Mouse (Mus musculus) neural tube, embryonic 11.5 days (tissue): Measurements from ENCODE around the gene Zscan29. TPM values are rescaled to one million over a fixed set of nuclear protein-coding genes. Genes with fewer than 3 reads are reported as not detected.
"Not testable (repeated sequence)": the region's sequence is repeated elsewhere in the genome, so short reads cannot be mapped to it uniquely, and the experiment has no call there.

ENCODE experiments used
- ATAC-seq: fragments of 200-750 bp; cut with Nextera tagmentation; 2 replicates; pipeline ENCODE4 v1.8.0; 2017; ENCODE audit warnings: moderate number of reproducible peaks, mild to moderate bottlenecking, moderate TSS enrichment, moderate library complexity; ENCODE audit not compliant: insufficient read depth, low FRiP score, low TSS enrichment
- DNase-seq: peaks from one replicate; pipeline ENCODE4 v3.0.0-alpha.2; 2015; ENCODE audit warnings: low spot score
- H3K27ac ChIP-seq: fragments of 300-500 bp; sonication (generic); 2 replicates; pipeline ENCODE4 v1.5.1; 2014; ENCODE audit warnings: low read depth, mild to moderate bottlenecking, low read length
- H3K27me3 ChIP-seq: fragments of 300-500 bp; sonication (generic); 2 replicates; pipeline ENCODE4 v1.6.1; 2014; ENCODE audit warnings: mild to moderate bottlenecking, low read length, mixed read lengths; ENCODE audit not compliant: control insufficient read depth, insufficient read depth
- H3K36me3 ChIP-seq: fragments of 300-500 bp; sonication (generic); 2 replicates; pipeline ENCODE4 v1.6.1; 2014; ENCODE audit warnings: mild to moderate bottlenecking, low read length, moderate library complexity, mixed read lengths; ENCODE audit not compliant: control insufficient read depth, insufficient read depth
- H3K4me1 ChIP-seq: fragments of 300-500 bp; sonication (generic); 2 replicates; pipeline ENCODE4 v1.6.1; 2014; ENCODE audit warnings: low read length, mixed read lengths; ENCODE audit not compliant: control insufficient read depth, insufficient read depth
- H3K4me2 ChIP-seq: fragments of 300-500 bp; sonication (generic); 2 replicates; pipeline ENCODE4 v1.6.1; 2014; ENCODE audit warnings: low read depth, mild to moderate bottlenecking, moderate library complexity
- H3K4me3 ChIP-seq: fragments of 300-500 bp; sonication (generic); 2 replicates; pipeline ENCODE4 v1.5.1; 2014; ENCODE audit warnings: low read depth, low read length
- H3K9ac ChIP-seq: fragments of 300-500 bp; sonication (generic); 2 replicates; pipeline ENCODE4 v1.6.1; 2014; ENCODE audit warnings: mild to moderate bottlenecking, low read length
- H3K9me3 ChIP-seq: fragments of 300-500 bp; sonication (generic); 2 replicates; pipeline ENCODE4 v1.6.1; 2016; ENCODE audit warnings: low read length; ENCODE audit not compliant: control insufficient read depth
- WGBS: fragments of 180-500 bp; shearing (Covaris S2); extraction: QIAGEN DNeasy Blood & Tissue Kit; methylation state at CpG from one replicate; pipeline ENCODE4 v1.1.7; 2014; 5-methylcytosine and 5-hydroxymethylcytosine counted together
- polyA plus RNA-seq: library from polyadenylated mRNA; unstranded; fragments of >200 nt; fragmentation: Nextera tagmentation; extraction: Ambion mirVana; gene quantifications from 2 replicates; pipeline ENCODE4 v1.2.1, GENCODE M21; 2014

Zscan29 gene
- polyA plus RNA-seq, 1 experiment from 2014 or later, result 15.0 TPM

DNA sequence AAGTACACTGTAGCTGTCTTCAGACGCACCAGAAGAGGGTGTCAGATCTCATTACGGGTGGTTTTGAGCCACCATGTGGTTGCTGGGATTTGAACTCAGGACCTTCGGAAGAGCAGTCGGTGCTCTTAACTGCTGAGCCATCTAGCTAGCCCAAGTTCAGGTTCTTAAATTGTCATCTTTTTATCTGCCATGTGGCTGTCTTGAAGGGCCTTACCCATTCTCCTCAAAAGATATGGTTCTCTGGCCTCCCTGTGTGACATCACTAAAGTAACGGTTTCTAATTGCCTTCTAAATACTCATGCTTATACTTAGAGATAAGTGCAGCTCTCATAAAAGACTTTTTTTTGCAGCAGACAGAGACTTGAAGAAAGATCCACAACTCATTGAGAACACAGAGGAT lies 44.6 kb downstream of the Zscan29 start:
- WGBS, result 95% methylated on average over 5 of the region's 5 CpGs

DNA sequence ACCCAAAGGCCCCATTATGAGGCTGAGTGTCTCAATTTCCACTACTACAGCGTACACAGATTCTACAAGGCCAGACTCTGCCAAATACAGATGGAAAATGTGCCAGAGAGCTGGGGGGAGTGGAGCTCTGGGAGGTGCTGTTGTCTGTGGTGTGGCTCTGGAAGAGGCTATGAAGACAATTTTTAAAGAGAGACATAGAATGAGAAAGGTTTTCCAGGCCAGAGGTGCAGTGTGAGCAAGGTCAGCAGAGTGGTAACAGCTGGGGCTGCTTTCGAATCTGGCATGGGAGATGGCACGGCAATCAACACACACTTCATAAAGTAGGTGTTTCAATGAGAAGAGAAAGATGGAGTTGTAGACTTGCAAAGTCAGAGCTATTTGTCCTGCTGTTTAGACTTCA lies 51.7 kb downstream of the Zscan29 start:
- H3K27ac ChIP-seq, result no peak overlapping the region
- no peaks in the 10 kb centered on the region for H3K4me1 ChIP-seq
- no peaks in the 10 kb centered on the region for H3K27me3 ChIP-seq
- 89% methylated on average over 3 of the region's 3 CpGs for whole genome bisulfite sequencing
- no peak for ATAC-seq
- H3K4me3 ChIP-seq, result no peak overlapping the region
- no peak for DNase-seq
- H3K9me3 ChIP-seq, result no peaks in the 10 kb centered on the region
- H3K4me2 ChIP-seq, result no peak overlapping the region
- H3K9ac ChIP-seq, result no peak overlapping the region
- no peaks in the 10 kb centered on the region for H3K36me3 ChIP-seq

More for the DNA sequence above, 44.6 kb downstream of the Zscan29 start:
- not testable (repeated sequence) for H3K27me3 ChIP-seq, H3K36me3 ChIP-seq, H3K4me2 ChIP-seq, ATAC-seq, H3K4me1 ChIP-seq, DNase-seq, H3K9me3 ChIP-seq, H3K27ac ChIP-seq, H3K4me3 ChIP-seq, H3K9ac ChIP-seq

DNA sequence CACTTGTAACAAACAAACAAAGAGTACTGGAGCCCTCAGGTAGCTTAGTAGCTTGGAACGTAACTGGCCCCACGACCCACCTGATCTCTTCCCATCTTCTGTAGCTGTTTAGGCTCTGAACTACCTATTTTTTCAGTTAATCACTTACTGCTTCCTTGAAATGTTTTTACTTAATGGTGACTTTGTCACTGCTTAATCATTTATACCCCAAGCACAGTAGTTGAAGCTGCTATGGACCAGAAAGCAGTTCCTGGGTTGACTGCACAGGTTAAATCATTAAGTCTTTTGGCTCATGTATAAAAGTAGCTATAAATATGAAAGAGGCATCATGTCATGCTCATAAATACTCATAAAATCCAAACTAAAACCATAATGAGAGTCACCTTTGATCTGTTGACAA lies 55.5 kb downstream of the Zscan29 start:
- Histone ChIP-seq H3K36me3 (no peaks in the 10 kb centered on the region), H3K4me3 (no peak overlapping the region), H3K4me1 (no peaks in the 10 kb centered on the region), H3K27ac (no peak overlapping the region), H3K27me3 (no peaks in the 10 kb centered on the region), H3K9ac (no peak overlapping the region), H3K4me2 (no peak overlapping the region), H3K9me3 (no peaks in the 10 kb centered on the region)
- 90% methylated on average over 2 of the region's 2 CpGs for WGBS
- no peak for DNase-seq
- no peak for ATAC-seq

DNA sequence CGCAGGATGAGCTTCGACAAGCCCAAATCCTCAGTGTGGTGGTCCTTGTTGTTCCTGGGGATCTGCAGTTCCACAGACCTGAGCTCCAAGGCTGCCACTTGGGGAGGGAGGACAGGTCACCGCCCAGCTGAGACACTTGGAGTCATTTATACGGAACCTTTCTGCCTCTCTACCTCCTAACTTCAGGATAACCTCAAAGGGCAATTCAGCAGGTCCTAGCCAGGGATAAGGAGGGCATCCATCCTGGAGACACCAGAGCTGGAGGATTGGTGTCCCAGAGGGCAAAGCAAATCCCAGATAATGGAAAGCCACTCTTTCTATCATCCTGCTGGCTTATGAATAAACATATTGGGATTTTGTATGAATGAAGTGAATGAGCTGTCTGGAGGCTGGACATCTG lies 61.2 kb downstream of the Zscan29 start, which contains the start of gene Tgm7:
TSS of gene Tgm7 (minus strand) at position 101 of the 400 bp plus-strand sequence.
- DNase-seq (no peak), ATAC-seq (no peak)
- no peak within 1 kb of the TSS for H3K27ac ChIP-seq
- H3K4me1 ChIP-seq, result no peaks in the 10 kb centered on the region
- 88% methylated on average over 4 of the region's 4 CpGs for WGBS
- no peak within 1 kb of the TSS for H3K9ac ChIP-seq
- H3K4me2 ChIP-seq, result no peak within 1 kb of the TSS
- H3K36me3 ChIP-seq, result no peaks in the 10 kb centered on the region
- no peaks in the 10 kb centered on the region for H3K9me3 ChIP-seq
- H3K27me3 ChIP-seq, result no peaks in the 10 kb centered on the region
- H3K4me3 ChIP-seq, result no peak within 1 kb of the TSS

Other genes starting within 250 kb of the Zscan29 start
- 23.7 and 25.7 TPM in 2 replicates for gene Ubr1, start 200.4 kb downstream of the Zscan29 start, polyA plus RNA-seq
- gene Tmem62, start 194.1 kb downstream of the Zscan29 start, polyA plus RNA-seq, result 5.2 and 7.6 TPM in 2 replicates
- gene Ccndbp1, start 162.7 kb downstream of the Zscan29 start, polyA plus RNA-seq, result 52.0 and 57.7 TPM in 2 replicates
- 3.6 and 3.7 TPM in 2 replicates for gene Epb42, start 134.1 kb downstream of the Zscan29 start, polyA plus RNA-seq
- 0.11 TPM in 1 of 2 replicates, not detected in the other for gene Tgm5, start 85.3 kb downstream of the Zscan29 start, polyA plus RNA-seq
- gene Tgm7, start 61.3 kb downstream of the Zscan29 start, polyA plus RNA-seq, result not detected in 2 replicates
- 33.6 and 35.6 TPM in 2 replicates for gene Adal, start 30.7 kb downstream of the Zscan29 start, polyA plus RNA-seq
- 22.9 and 23.2 TPM in 2 replicates for gene Lcmt2, start 30.5 kb downstream of the Zscan29 start, polyA plus RNA-seq
- gene Tubgcp4, start 471 bp downstream of the Zscan29 start, polyA plus RNA-seq, result 59.2 and 60.7 TPM in 2 replicates
- gene Trp53bp1, start 100.3 kb upstream of the Zscan29 start, polyA plus RNA-seq, result 143 and 151 TPM in 2 replicates
- gene Map1a, start 118.5 kb upstream of the Zscan29 start, polyA plus RNA-seq, result 17.5 and 19.2 TPM in 2 replicates
- gene Ppip5k1, start 184.3 kb upstream of the Zscan29 start, polyA plus RNA-seq, result 10.8 and 11.4 TPM in 2 replicates
- 8.2 and 9.8 TPM in 2 replicates for gene Ckmt1, start 186.6 kb upstream of the Zscan29 start, polyA plus RNA-seq
- not detected in 2 replicates for gene Strc, start 216.0 kb upstream of the Zscan29 start, polyA plus RNA-seq
- gene Pdia3, start 242.7 kb upstream of the Zscan29 start, polyA plus RNA-seq, result 527 and 585 TPM in 2 replicates
- gene Catsper2, start 242.7 kb upstream of the Zscan29 start, polyA plus RNA-seq, result 1.7 and 4.0 TPM in 2 replicates